Mouse (Mus musculus): Measurements from ENCODE around the gene Heatr6. TPM values are rescaled to one million over a fixed set of nuclear protein-coding genes. Genes with fewer than 3 reads are reported as not detected.

Gene Heatr6
- polyA plus RNA-seq, 1 experiment = 22.0 TPM

DNA sequence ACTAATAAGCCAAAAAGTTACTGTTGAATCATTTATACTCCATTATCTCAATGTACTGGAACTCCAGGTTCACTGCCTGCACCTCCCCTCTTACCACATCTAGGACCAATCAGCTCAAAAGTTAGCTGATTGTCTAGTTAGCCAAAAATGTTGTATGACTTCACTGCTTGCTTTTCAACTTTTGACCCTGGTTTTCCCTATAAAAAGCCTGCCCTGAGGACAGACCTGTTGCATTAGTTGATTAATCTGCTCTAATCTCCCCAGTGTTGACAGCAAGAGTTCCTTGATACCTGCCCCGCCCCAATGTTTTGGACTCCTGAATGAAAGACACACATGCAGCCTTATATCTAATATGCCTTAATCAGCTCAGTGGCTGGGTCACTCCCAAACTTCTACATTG lies 22.4 kb upstream of the Heatr6 start:
- Histone ChIP-seq H3K27ac (ENCODE audit: insufficient read depth, low read length) (no peak overlapping the region), H3K4me1 (ENCODE audit: control insufficient read depth, insufficient read depth, low read length) (peaks cover 11% of the 10 kb centered on the region; the same call in 1 of the 2 replicates), H3K4me3 (ENCODE audit: insufficient read depth, low read length) (no peak overlapping the region)
- no peak for TF ChIP-seq CTCF (IDR thresholded peaks at IDR 0.05; ENCODE audit: borderline replicate concordance, insufficient read depth, low read length)
- TF ChIP-seq POLR2A (IDR thresholded peaks at IDR 0.05; ENCODE audit: low read depth, low read length) = no peak

- TF ChIP-seq CTCF (IDR thresholded peaks at IDR 0.05; ENCODE audit: borderline replicate concordance, insufficient read depth, low read length) = no peak
- no peak for TF ChIP-seq POLR2A (IDR thresholded peaks at IDR 0.05; ENCODE audit: low read depth, low read length)
- Histone ChIP-seq H3K4me1 (ENCODE audit: control insufficient read depth, insufficient read depth, low read length) (peaks cover 11% of the 10 kb centered on the region; the same call in 1 of the 2 replicates), H3K27ac (ENCODE audit: insufficient read depth, low read length) (no peak overlapping the region), H3K4me3 (ENCODE audit: insufficient read depth, low read length) (no peak overlapping the region)
These were observed 20.3 kb upstream of the Heatr6 start for GRCm38 (mm10) chr11:83733071-83733640.

GRCm38 (mm10) chr11:83734215-83734614 lies 19.3 kb upstream of the Heatr6 start:
- TF ChIP-seq POLR2A (IDR thresholded peaks at IDR 0.05; ENCODE audit: low read depth, low read length) = no peak
- no peak for TF ChIP-seq CTCF (IDR thresholded peaks at IDR 0.05; ENCODE audit: borderline replicate concordance, insufficient read depth, low read length)
- no peak overlapping the region for H3K27ac ChIP-seq (ENCODE audit: insufficient read depth, low read length)
- H3K4me3 ChIP-seq (ENCODE audit: insufficient read depth, low read length) = no peak overlapping the region
- H3K4me1 ChIP-seq (ENCODE audit: control insufficient read depth, insufficient read depth, low read length) = 0 out of 2 replicates have a peak, but pooled peaks cover 4% of the 10 kb centered on the region

GRCm38 (mm10) chr11:83735881-83736280 lies 17.6 kb upstream of the Heatr6 start:
- H3K4me1 ChIP-seq (ENCODE audit: control insufficient read depth, insufficient read depth, low read length) = no peaks in the 10 kb centered on the region
- H3K4me3 ChIP-seq (ENCODE audit: insufficient read depth, low read length) = no peak overlapping the region
- no peak overlapping the region for H3K27ac ChIP-seq (ENCODE audit: insufficient read depth, low read length)
- TF ChIP-seq CTCF (IDR thresholded peaks at IDR 0.05; ENCODE audit: borderline replicate concordance, insufficient read depth, low read length) = no peak
- TF ChIP-seq POLR2A (IDR thresholded peaks at IDR 0.05; ENCODE audit: low read depth, low read length) = no peak

DNA sequence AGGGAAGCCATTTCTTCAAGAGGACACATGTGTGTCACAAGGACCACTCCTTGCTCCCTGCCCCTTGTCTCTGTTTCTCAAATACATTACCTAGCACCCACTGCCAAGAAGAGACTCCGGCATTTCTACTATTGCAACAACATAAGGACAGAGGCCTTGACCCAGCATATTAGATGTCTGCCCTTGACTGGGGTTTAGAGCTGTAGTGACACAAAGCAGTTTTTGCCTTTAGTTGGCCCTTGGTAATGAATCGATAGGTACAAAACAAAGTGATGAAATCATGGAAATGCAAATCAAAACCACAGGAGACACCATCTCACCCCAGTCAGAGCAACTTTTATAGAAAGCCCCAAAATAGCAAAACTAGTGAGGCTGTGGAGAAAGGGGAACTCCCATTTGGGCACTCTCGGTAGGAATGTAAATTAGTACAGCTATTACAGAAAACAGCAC lies 16.4 kb upstream of the Heatr6 start:
- TF ChIP-seq POLR2A (IDR thresholded peaks at IDR 0.05; ENCODE audit: low read depth, low read length) (no peak), CTCF (IDR thresholded peaks at IDR 0.05; ENCODE audit: borderline replicate concordance, insufficient read depth, low read length) (no peak)

GRCm38 (mm10) chr11:83739241-83739640 lies 14.3 kb upstream of the Heatr6 start:
- no peak overlapping the region for H3K4me3 ChIP-seq (ENCODE audit: insufficient read depth, low read length)
- TF ChIP-seq POLR2A (IDR thresholded peaks at IDR 0.05; ENCODE audit: low read depth, low read length) (no peak), CTCF (IDR thresholded peaks at IDR 0.05; ENCODE audit: borderline replicate concordance, insufficient read depth, low read length) (peak; percentile 91; the same call in 1 of the 2 replicates)
- H3K4me1 ChIP-seq (ENCODE audit: control insufficient read depth, insufficient read depth, low read length) = no peaks in the 10 kb centered on the region
- H3K27ac ChIP-seq (ENCODE audit: insufficient read depth, low read length) = no peak overlapping the region

More for the DNA sequence above, 16.4 kb upstream of the Heatr6 start:
- Histone ChIP-seq H3K4me3 (ENCODE audit: insufficient read depth, low read length) (no peak overlapping the region), H3K4me1 (ENCODE audit: control insufficient read depth, insufficient read depth, low read length) (no peaks in the 10 kb centered on the region), H3K27ac (ENCODE audit: insufficient read depth, low read length) (no peak overlapping the region)

- Histone ChIP-seq H3K27ac (ENCODE audit: insufficient read depth, low read length) (no peak overlapping the region), H3K4me1 (ENCODE audit: control insufficient read depth, insufficient read depth, low read length) (no peaks in the 10 kb centered on the region), H3K4me3 (ENCODE audit: insufficient read depth, low read length) (no peak overlapping the region)
- no peak for TF ChIP-seq CTCF (IDR thresholded peaks at IDR 0.05; ENCODE audit: borderline replicate concordance, insufficient read depth, low read length)
- TF ChIP-seq POLR2A (IDR thresholded peaks at IDR 0.05; ENCODE audit: low read depth, low read length) = no peak
These were observed 13.0 kb upstream of the Heatr6 start for GRCm38 (mm10) chr11:83740443-83740991.

DNA sequence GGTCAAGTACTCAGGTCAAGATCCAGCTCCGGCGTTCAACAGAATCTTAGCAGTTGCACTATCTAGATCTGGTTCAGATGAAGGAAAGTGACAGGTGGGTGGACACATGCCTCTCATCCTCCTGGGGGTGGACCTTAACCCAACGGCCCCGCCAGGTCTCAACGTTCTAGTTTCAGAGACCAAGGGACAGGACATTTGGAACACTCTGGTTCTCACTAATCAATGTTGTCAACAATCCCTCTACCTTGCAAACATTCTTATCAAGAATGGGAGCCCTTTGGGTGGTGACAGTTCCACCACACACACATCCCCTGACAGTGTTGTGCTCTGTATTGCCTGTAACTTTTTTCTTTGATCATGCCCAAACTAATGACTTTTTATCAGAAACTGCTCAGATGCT lies 11.7 kb upstream of the Heatr6 start:
- Histone ChIP-seq H3K4me1 (ENCODE audit: control insufficient read depth, insufficient read depth, low read length) (no peaks in the 10 kb centered on the region), H3K4me3 (ENCODE audit: insufficient read depth, low read length) (no peak overlapping the region), H3K27ac (ENCODE audit: insufficient read depth, low read length) (no peak overlapping the region)
- TF ChIP-seq POLR2A (IDR thresholded peaks at IDR 0.05; ENCODE audit: low read depth, low read length) (no peak), CTCF (IDR thresholded peaks at IDR 0.05; ENCODE audit: borderline replicate concordance, insufficient read depth, low read length) (no peak)

DNA sequence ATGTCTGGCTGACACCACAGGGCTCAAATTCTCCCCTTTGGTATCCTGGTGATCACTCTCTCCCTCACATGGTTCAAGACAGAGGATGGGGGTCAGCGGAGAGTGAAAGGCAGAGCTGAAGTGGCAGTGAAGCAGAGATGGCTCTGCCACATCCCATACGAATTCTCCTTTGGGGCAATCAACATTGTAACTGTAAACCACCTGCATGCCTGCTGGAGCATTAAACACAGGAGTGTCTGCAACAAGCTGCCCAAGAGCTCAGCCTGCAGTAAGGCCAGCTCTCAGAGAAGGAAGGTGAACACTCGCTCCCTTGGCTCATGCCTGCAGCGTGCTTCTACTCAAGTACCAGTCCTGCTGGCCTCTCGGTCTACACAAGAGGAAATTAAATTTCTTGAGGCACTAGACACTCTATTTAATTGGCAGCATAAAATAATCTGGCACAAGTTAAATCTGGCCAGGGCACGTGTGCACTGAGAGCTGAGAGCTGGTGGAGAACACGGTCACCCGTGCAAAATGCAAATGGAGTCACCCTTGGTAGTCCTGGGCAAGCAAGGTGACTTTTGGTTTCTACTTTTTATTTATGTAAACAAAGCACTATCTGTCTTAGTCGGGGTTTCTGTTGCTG lies 10.7 kb upstream of the Heatr6 start:
- no peak overlapping the region for H3K4me3 ChIP-seq (ENCODE audit: insufficient read depth, low read length)
- no peak overlapping the region for H3K27ac ChIP-seq (ENCODE audit: insufficient read depth, low read length)
- TF ChIP-seq POLR2A (IDR thresholded peaks at IDR 0.05; ENCODE audit: low read depth, low read length) = no peak
- no peak for TF ChIP-seq CTCF (IDR thresholded peaks at IDR 0.05; ENCODE audit: borderline replicate concordance, insufficient read depth, low read length)
- no peaks in the 10 kb centered on the region for H3K4me1 ChIP-seq (ENCODE audit: control insufficient read depth, insufficient read depth, low read length)

DNA sequence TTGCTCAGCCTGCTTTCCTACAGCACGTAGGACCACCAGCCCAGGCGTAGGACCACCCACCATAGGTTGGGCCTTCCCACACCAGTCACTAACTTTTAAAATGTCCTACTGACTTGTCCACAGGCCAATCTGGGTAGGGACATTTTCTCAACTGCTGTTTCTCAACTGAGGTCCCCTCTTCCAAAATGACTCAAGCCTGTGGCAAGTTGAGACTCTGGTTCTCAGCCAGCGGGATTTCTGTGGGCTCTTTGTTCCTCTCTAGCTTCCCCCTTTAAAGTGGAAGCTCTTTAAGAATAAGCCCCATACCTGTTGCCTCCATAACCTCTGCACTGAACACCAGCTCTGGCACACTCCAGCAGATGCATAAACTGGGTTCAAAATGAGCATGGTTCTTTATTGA lies 10.0 kb upstream of the Heatr6 start:
- Histone ChIP-seq H3K27ac (ENCODE audit: insufficient read depth, low read length) (no peak overlapping the region), H3K4me3 (ENCODE audit: insufficient read depth, low read length) (no peak overlapping the region), H3K4me1 (ENCODE audit: control insufficient read depth, insufficient read depth, low read length) (no peaks in the 10 kb centered on the region)
- no peak for TF ChIP-seq POLR2A (IDR thresholded peaks at IDR 0.05; ENCODE audit: low read depth, low read length)
- no peak for TF ChIP-seq CTCF (IDR thresholded peaks at IDR 0.05; ENCODE audit: borderline replicate concordance, insufficient read depth, low read length)
